ENCODE assay signal across 8 mouse cellular contexts in the genomic region with DNA sequence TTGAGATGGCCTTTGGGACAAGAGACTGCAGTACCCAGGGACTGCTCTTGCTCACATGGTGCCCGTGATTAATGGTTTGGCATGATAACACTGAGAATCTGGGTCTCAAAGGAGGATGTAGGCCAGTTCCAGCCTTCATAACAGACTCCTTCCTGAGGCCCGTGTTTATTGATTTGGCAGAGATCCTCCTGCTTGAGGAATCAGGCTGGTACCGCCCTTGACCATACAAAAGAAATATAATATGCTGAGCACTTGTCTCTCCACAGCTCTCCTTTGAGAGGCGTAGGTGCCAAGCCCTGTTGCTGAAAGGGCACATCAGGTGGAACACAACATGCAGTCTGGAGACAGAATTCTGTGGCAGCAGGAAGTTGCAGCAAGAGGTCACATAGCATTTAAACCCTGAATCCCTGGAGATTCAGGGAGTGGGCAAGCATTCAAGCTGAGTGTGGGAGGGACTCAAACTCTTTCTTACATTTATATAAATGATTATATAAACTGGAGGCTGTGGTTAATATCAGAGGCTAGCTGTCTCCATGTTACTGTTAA. TPM values are rescaled to one million over a fixed set of nuclear protein-coding genes. Genes with fewer than 3 reads are reported as not detected.
DNase-seq lines count a peak whose midpoint lies in the region; ATAC-seq lines count a peak whose summit lies in the region.

No protein-coding gene starts in this region.

- peak; percentile 23 for DNase-seq in adrenal gland, adult 8-10 months
- peak; percentile 56 for DNase-seq in cerebellum, adult 9-11 months
- peak; percentile 50 to 68 for DNase-seq in heart, adult 9 months (ENCODE audit: low spot score in 2 of 2)
- peak; percentile 27 to 44 for DNase-seq in kidney, adult 8-10 months
- DNase-seq in lung, postnatal 10 days = peak; percentile 75
- no peak for DNase-seq in layer of hippocampus, postnatal 10 days (ENCODE audit: low spot score in 2 of 2)
- no peak for DNase-seq in urinary bladder, postnatal 14 days (ENCODE audit: low spot score)

- ATAC-seq in erythroblast, adult 5-6 weeks (replicated peaks; ENCODE audit: low FRiP score, poor library complexity, severe bottlenecking) = no peak

RNA-seq across cellular contexts. Expression of gene Gnaq, which starts 36.1 kb away (rescaled TPM):
- 10 to 100 TPM; 50.3 to 63.4 (median 58.1) TPM for total RNA-seq in adrenal gland, adult 8-10 months (2022)
- 100 to 1,000 TPM; 196 to 220 TPM for total RNA-seq in layer of hippocampus, postnatal 10 days (2021)
- total RNA-seq in erythroblast, adult 5-6 weeks (2015; ENCODE audit: low replicate concordance) = 5.2 and 12.9 TPM in 2 replicates
- 7.7 and 11.8 TPM in 2 replicates for total RNA-seq in erythroblast, adult 5-6 weeks (2017; ENCODE audit: low replicate concordance)

Comparison
In these comparisons a context has a peak if more than half of its experiments do, and no peak if none do; other contexts are left out.
1. DNase-seq: peak in adrenal gland, adult 8-10 months (single experiment), cerebellum, adult 9-11 months (single experiment), heart, adult 9 months (2 of 2), kidney, adult 8-10 months (2 of 2) and lung, postnatal 10 days (single experiment); none in layer of hippocampus, postnatal 10 days (0 of 2) and urinary bladder, postnatal 14 days (single experiment).